Mouse (Mus musculus) lung, postnatal 0 days (tissue): ENCODE measurements around the gene Esrrg. TPM values are rescaled to one million over a fixed set of nuclear protein-coding genes. Genes with fewer than 3 reads are reported as not detected.
A peak's percentile ranks its signal among the peaks of the same experiment; 100 is the strongest.

ENCODE experiments used
- ATAC-seq: fragments of 200-750 bp; cut with Nextera tagmentation; 2 replicates; pipeline ENCODE4 v1.8.0; 2017; ENCODE audit warnings: moderate library complexity
- DNase-seq: peaks from one replicate; pipeline ENCODE4 v3.0.0-alpha.2; 2016; ENCODE audit warnings: low spot score
- H3K27ac ChIP-seq: fragments of 300-500 bp; sonication (generic); 2 replicates; pipeline ENCODE4 v1.5.1; 2014; ENCODE audit warnings: antibody characterized with exemption, mild to moderate bottlenecking, low read length, mixed read lengths
- H3K27me3 ChIP-seq: fragments of 300-500 bp; sonication (generic); replicated peaks from 2 replicates; pipeline ENCODE4 v1.6.1; 2014; ENCODE audit warnings: low read length, mixed read lengths; ENCODE audit not compliant: insufficient read depth
- H3K36me3 ChIP-seq: fragments of 300-500 bp; sonication (generic); 2 replicates; pipeline ENCODE4 v1.6.1; 2014; ENCODE audit warnings: low read length, mixed read lengths; ENCODE audit not compliant: insufficient read depth
- H3K4me1 ChIP-seq: fragments of 300-500 bp; sonication (generic); 2 replicates; pipeline ENCODE4 v1.6.1; 2014; ENCODE audit warnings: antibody characterized with exemption, low read depth, low read length, mixed read lengths; ENCODE audit not compliant: insufficient read depth
- H3K4me2 ChIP-seq: fragments of 300-500 bp; sonication (generic); replicated peaks from 2 replicates; pipeline ENCODE4 v1.6.1; 2014; ENCODE audit warnings: low read depth, mild to moderate bottlenecking, low read length, moderate library complexity, mixed read lengths
- H3K4me3 ChIP-seq: fragments of 300-500 bp; sonication (generic); 2 replicates; pipeline ENCODE4 v1.5.1; 2014; ENCODE audit warnings: low read depth, low read length
- H3K9ac ChIP-seq: fragments of 300-500 bp; sonication (generic); replicated peaks from 2 replicates; pipeline ENCODE4 v1.6.1; 2014; ENCODE audit warnings: low read depth, mild to moderate bottlenecking
- H3K9me3 ChIP-seq: fragments of 300-500 bp; sonication (generic); 2 replicates; pipeline ENCODE4 v1.6.1; 2016; ENCODE audit warnings: low read length, mixed read lengths
- CTCF ChIP-seq: IDR thresholded peaks from 2 replicates; pipeline ENCODE4 v1.5.1; 2016; ENCODE audit warnings: antibody characterized with exemption, mild to moderate bottlenecking
- EP300 ChIP-seq: IDR thresholded peaks from 2 replicates; pipeline ENCODE4 v1.6.1; 2016; ENCODE audit warnings: antibody characterized with exemption, mild to moderate bottlenecking, control low read depth
- WGBS: fragments of 180-500 bp; shearing (Covaris S2); extraction: QIAGEN DNeasy Blood & Tissue Kit; methylation state at CpG from one replicate; pipeline ENCODE4 v1.1.7; 2014; 5-methylcytosine and 5-hydroxymethylcytosine counted together
- polyA plus RNA-seq: library from polyadenylated mRNA; unstranded; fragments of >200 nt; fragmentation: Nextera tagmentation; extraction: Ambion mirVana; gene quantifications from 2 replicates; pipeline ENCODE4 v1.2.1, GENCODE M21; 2015

Gene Esrrg
- polyA plus RNA-seq, 1 experiment from 2014 or later = 0.54 TPM

DNA sequence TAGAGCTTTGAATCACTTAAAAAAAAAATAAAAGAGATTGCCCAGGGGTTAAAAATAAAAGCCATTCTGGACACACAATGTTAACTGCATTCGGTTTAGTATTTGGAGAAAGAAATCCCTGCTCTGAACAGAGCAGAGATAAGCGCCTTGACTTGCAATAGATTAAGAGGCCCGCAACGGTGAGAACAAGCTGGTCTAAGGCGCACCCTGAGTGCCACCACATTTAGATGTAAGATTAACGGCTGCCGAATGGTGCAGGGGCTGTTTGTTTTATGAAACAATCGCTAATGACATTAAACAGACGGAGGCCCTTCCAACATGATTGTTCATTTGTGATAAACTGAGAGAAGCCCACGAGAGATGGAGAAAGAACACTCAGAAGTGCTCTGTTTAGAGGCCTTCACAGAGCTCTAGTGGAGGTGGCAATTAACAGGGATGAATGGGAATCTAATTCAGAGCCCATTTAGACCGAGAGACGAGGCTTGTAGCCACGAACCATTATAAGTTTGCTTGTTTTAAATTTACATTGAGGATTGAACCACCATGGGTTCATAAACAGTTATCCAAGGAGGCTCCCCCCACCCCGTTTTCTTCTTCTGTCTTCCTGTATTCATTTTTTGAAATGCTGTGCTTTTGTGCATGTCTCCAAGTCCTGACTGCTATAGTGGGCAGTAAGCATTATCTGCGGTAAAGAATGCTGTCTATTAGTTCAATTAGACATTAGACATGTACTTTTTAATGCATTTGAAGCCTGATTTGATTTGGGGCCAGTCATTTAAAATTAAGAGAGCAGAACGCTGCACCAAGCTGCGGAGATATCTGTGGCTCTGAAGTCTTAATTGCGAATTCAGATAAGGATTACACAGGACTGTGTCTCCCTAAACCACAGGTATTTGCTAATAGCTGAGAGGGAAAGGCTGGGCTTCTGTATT, 356.5 kb downstream of the Esrrg start:
- Histone ChIP-seq H3K27ac (no peak overlapping the region), H3K4me2 (no peak overlapping the region), H3K4me1 (no peaks in the 10 kb centered on the region), H3K9me3 (no peaks in the 10 kb centered on the region), H3K27me3 (no peaks in the 10 kb centered on the region), H3K9ac (no peak overlapping the region), H3K36me3 (no peaks in the 10 kb centered on the region), H3K4me3 (no peak overlapping the region)
- DNase-seq (no peak), ATAC-seq (no peak)
- TF ChIP-seq CTCF (no peak), EP300 (no peak)
- 47% methylated on average over 18 of the region's 18 CpGs for WGBS

DNA sequence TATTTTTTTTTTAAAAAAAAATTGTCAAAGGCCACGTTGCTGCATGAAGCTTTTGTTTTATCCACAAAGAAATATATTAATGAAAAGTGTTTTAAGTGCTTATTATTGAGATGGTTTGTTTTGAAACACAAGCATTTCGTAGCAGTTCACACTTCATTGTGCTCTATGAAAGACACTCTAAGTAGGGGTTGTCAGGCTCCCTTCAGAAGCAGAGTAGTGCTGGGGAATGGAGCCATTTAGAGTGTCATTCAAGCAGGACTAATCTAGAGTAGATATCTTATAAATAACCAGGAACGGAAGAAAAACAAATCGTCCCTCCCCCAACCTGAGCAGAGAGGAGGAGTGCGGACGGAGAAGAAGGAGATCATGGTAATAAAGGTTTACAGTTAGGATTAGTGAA, 357.3 kb downstream of the Esrrg start:
- ATAC-seq (no peak), DNase-seq (no peak)
- H3K27ac ChIP-seq = no peak overlapping the region
- H3K4me3 ChIP-seq = no peak overlapping the region
- H3K9ac ChIP-seq = no peak overlapping the region
- no peaks in the 10 kb centered on the region for H3K36me3 ChIP-seq
- no peaks in the 10 kb centered on the region for H3K9me3 ChIP-seq
- 36% methylated on average over 6 of the region's 6 CpGs for WGBS
- H3K4me2 ChIP-seq = no peak overlapping the region
- no peaks in the 10 kb centered on the region for H3K4me1 ChIP-seq
- no peak for TF ChIP-seq EP300
- no peak for TF ChIP-seq CTCF
- no peaks in the 10 kb centered on the region for H3K27me3 ChIP-seq

DNA sequence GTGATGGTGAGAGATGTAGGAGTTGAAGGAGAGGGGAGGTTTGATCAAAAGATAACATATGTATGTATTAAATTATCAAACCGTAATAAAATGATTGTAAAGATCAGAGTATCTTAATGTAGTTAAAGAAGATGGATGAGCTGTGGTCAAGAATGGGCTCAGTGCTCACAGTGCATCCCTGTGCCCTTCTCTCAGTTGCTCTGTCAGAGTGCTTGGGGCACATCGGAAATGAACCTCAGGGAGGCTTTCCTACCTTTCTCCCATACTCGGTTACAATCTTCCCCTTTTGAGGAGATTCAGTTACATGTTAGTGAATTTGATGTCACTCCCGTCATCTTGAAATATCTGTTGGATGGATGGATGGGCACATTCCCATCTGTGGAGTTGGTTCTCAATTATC, 359.8 kb downstream of the Esrrg start:
- 84% methylated on average over 4 of the region's 4 CpGs for WGBS
- Histone ChIP-seq H3K4me2 (no peak overlapping the region), H3K36me3 (no peaks in the 10 kb centered on the region), H3K4me1 (no peaks in the 10 kb centered on the region), H3K9me3 (no peaks in the 10 kb centered on the region), H3K4me3 (no peak overlapping the region), H3K27me3 (no peaks in the 10 kb centered on the region), H3K27ac (no peak overlapping the region), H3K9ac (no peak overlapping the region)
- DNase-seq = no peak
- no peak for ATAC-seq
- TF ChIP-seq CTCF = no peak
- TF ChIP-seq EP300 = no peak

DNA sequence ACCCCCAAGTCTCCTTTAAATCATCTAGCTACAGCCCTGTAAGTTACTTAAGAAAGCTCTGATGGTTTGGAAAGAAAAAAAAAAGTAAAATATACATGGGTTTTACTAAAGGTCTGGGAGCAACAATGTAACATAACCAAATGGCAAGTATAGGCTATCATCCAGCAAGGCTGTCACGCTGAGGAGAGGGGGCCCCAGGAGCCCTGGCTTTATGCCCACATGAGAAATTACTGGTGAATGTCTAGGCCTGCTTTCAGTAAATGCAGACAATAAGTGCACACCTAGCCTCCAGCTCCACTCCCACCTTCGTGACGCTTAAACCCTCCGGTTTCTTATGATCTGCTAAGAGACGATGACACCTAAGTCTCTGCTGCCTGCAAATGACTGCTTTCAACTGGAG, 360.9 kb downstream of the Esrrg start:
- no peak for TF ChIP-seq CTCF
- TF ChIP-seq EP300 = no peak
- Histone ChIP-seq H3K27ac (no peak overlapping the region), H3K4me2 (no peak overlapping the region), H3K4me1 (no peaks in the 10 kb centered on the region), H3K4me3 (no peak overlapping the region), H3K27me3 (no peaks in the 10 kb centered on the region), H3K9me3 (no peaks in the 10 kb centered on the region), H3K36me3 (no peaks in the 10 kb centered on the region), H3K9ac (no peak overlapping the region)
- ATAC-seq = no peak
- DNase-seq = no peak
- WGBS = 82% methylated on average over 5 of the region's 5 CpGs

DNA sequence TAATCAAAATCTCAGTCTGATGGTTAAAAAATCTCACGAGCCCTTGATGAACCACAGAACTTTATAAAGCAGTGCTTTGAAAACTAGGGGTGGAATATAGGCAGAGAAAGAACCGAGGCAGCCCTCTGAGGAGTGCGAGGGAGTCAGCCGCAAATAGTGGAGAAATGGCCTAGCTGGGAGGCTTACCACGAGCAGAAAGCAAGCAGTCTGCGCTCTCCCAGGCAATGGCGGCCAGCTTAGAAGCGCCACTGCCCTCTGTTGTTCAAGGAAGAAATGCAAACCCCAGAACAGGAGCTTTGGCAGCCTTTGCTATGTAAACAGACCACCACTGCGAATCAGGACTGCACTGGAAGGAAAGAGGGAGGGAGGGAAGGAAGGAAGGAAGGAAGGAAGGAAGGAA, 365.8 kb downstream of the Esrrg start:
- H3K4me1 ChIP-seq = no peaks in the 10 kb centered on the region
- H3K36me3 ChIP-seq = no peaks in the 10 kb centered on the region
- no peak overlapping the region for H3K4me3 ChIP-seq
- ATAC-seq (peak; percentile 47), DNase-seq (peak; percentile 69)
- H3K4me2 ChIP-seq = no peak overlapping the region
- H3K9ac ChIP-seq = no peak overlapping the region
- H3K27me3 ChIP-seq = no peaks in the 10 kb centered on the region
- 17% methylated on average over 9 of the region's 9 CpGs for WGBS
- H3K9me3 ChIP-seq = no peaks in the 10 kb centered on the region
- TF ChIP-seq CTCF (peak; percentile 81), EP300 (no peak)
- H3K27ac ChIP-seq = no peak overlapping the region

DNA sequence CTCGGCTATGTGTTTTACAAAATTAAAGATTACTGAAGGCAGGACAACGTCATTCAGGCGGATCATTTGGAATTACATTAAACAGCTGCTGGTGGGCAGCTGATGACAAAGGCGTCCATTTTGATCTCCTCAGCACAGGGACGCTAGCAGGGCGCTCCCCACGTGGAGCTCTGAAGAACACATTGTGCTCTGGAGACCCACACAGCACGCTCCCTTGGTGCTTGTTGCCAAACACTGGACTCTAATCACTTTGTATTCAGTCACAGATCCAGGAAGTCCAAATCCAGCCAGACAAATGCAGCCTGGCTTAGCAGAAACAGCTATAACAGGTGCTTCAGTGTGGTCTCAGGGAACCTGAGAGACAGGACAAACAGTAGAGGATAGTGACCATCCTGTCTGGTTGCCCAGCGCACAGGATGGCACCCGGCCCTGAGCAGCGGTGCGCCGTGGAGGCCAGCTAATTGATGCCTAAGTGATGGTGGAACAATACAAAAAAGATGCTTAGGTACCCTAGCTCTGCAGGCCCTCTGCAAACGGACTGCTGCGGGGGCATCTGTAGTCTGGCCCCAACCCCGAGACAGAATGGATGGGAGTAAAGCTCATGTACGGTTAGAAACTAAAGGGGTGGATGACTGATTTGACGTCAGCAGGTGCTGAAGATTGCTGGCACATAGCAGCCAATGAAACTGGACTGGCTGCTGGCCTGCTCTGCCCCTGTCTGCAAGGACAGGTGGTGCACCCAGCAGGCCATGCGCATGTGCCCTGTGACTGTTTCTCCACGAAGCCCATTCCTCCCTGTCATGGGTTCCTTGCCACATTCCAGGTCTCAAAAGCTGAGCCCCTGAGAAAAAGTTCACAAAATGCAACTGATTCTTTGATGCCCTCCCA, 367.1 kb downstream of the Esrrg start:
- no peak for DNase-seq

More for the DNA sequence above, 367.1 kb downstream of the Esrrg start:
- H3K27me3 ChIP-seq = no peaks in the 10 kb centered on the region
- no peak overlapping the region for H3K4me2 ChIP-seq
- H3K9me3 ChIP-seq = no peaks in the 10 kb centered on the region
- no peaks in the 10 kb centered on the region for H3K36me3 ChIP-seq
- 84% methylated on average over 20 of the region's 20 CpGs for WGBS
- no peak for ATAC-seq
- H3K27ac ChIP-seq = no peak overlapping the region
- TF ChIP-seq CTCF (peak; percentile 33; the same call in 1 of the 2 replicates), EP300 (no peak)
- no peak overlapping the region for H3K4me3 ChIP-seq
- no peak overlapping the region for H3K9ac ChIP-seq
- no peaks in the 10 kb centered on the region for H3K4me1 ChIP-seq
